Mouse (Mus musculus) layer of hippocampus, postnatal 25 days (tissue): ENCODE results near the gene Veph1. TPM values are rescaled to one million over a fixed set of nuclear protein-coding genes. Genes with fewer than 3 reads are reported as not detected.

Source experiments
- DNase-seq, 2 experiments: peaks; one replicate each; pipeline ENCODE4 v3.0.0; 2022; ENCODE audit warnings: mixed read lengths in 2 of 2, low spot score in 1 of 2; ENCODE audit errors: extremely low spot score in 1 of 2
- total RNA-seq, 2 experiments: library from RNA; stranded (reverse); gene quantifications; 2 replicates each; pipeline ENCODE4 v1.2.3; 2021

Veph1 gene
- total RNA-seq, 2 experiments from 2014 or later, result 0.32 to 0.47 TPM

GRCm38 (mm10) chr3:66224931-66225537 is 71.6 kb downstream of the Veph1 start:
- no peak for DNase-seq

GRCm38 (mm10) chr3:66221243-66221611 is 75.4 kb downstream of the Veph1 start:
- DNase-seq, result no peak

- peak; percentile 13 to 36 for DNase-seq
These were observed 75.9 kb downstream of the Veph1 start for GRCm38 (mm10) chr3:66220554-66221242.

GRCm38 (mm10) chr3:66219655-66220191 is 76.9 kb downstream of the Veph1 start, which contains the start of gene Ptx3:
Gene Ptx3 (plus strand): TSS chr3:66219910.
- peak in 1 of 2 experiments; percentile 6 for DNase-seq

GRCm38 (mm10) chr3:66215759-66216158 is 80.9 kb downstream of the Veph1 start:
- DNase-seq, result no peak

GRCm38 (mm10) chr3:66213524-66213923 is 83.1 kb downstream of the Veph1 start:
- no peak for DNase-seq

- no peak for DNase-seq
These were observed 87.6 kb downstream of the Veph1 start for GRCm38 (mm10) chr3:66208836-66209573.

GRCm38 (mm10) chr3:66193910-66194562 is 102.6 kb downstream of the Veph1 start:
- DNase-seq, result no peak

- DNase-seq, result no peak
These were observed 117.0 kb downstream of the Veph1 start for GRCm38 (mm10) chr3:66179647-66180046.

- no peak for DNase-seq
These were observed 123.7 kb downstream of the Veph1 start for GRCm38 (mm10) chr3:66172907-66173306.

- no peak for DNase-seq
These were observed 126.6 kb downstream of the Veph1 start for GRCm38 (mm10) chr3:66169873-66170538.

- DNase-seq, result no peak
These were observed 129.9 kb downstream of the Veph1 start for GRCm38 (mm10) chr3:66166606-66167290.

- DNase-seq, result no peak
These were observed 131.6 kb downstream of the Veph1 start for GRCm38 (mm10) chr3:66165026-66165425.

GRCm38 (mm10) chr3:66164585-66164984 is 132.1 kb downstream of the Veph1 start:
- no peak for DNase-seq

- DNase-seq, result no peak
These were observed 134.0 kb downstream of the Veph1 start for GRCm38 (mm10) chr3:66162612-66163011.

- no peak for DNase-seq
These were observed 138.7 kb downstream of the Veph1 start for GRCm38 (mm10) chr3:66157947-66158346.

- no peak for DNase-seq
These were observed 159.0 kb downstream of the Veph1 start for GRCm38 (mm10) chr3:66137601-66138000.

GRCm38 (mm10) chr3:66131264-66131950 is 165.2 kb downstream of the Veph1 start:
- no peak for DNase-seq

GRCm38 (mm10) chr3:66129689-66130088 is 166.9 kb downstream of the Veph1 start:
- DNase-seq, result no peak
